Mouse (Mus musculus) forebrain, embryonic 14.5 days (tissue): ENCODE measurements around the gene Ndufaf4. TPM values are rescaled to one million over a fixed set of nuclear protein-coding genes. Genes with fewer than 3 reads are reported as not detected.

Source experiments
- ATAC-seq: fragments of 200-750 bp; cut with Nextera tagmentation; 2 replicates; pipeline ENCODE4 v1.8.0; 2017; ENCODE audit warnings: mild to moderate bottlenecking, moderate library complexity
- DNase-seq: peaks from one replicate; pipeline ENCODE4 v3.0.0-alpha.2; 2015; ENCODE audit warnings: low spot score
- H3K27ac ChIP-seq: fragments of 300-500 bp; sonication (generic); 2 replicates; pipeline ENCODE4 v1.5.1; 2014; ENCODE audit warnings: low read depth, mild to moderate bottlenecking, control low read depth, low read length, moderate library complexity
- H3K27me3 ChIP-seq: fragments of 300-500 bp; sonication (generic); replicated peaks from 2 replicates; pipeline ENCODE4 v1.6.1; 2014; ENCODE audit warnings: low read length, control low read depth, mixed read lengths; ENCODE audit not compliant: control insufficient read depth, insufficient read depth
- H3K36me3 ChIP-seq: fragments of 300-500 bp; sonication (generic); 2 replicates; pipeline ENCODE4 v1.6.1; 2014; ENCODE audit warnings: low read length, control low read depth; ENCODE audit not compliant: control insufficient read depth, insufficient read depth
- H3K4me1 ChIP-seq: fragments of 300-500 bp; sonication (generic); 2 replicates; pipeline ENCODE4 v1.6.1; 2014; ENCODE audit warnings: antibody characterized with exemption, low read length, control low read depth; ENCODE audit not compliant: control insufficient read depth, insufficient read depth
- H3K4me2 ChIP-seq: fragments of 300-500 bp; sonication (generic); 2 replicates; pipeline ENCODE4 v1.6.1; 2014; ENCODE audit warnings: mild to moderate bottlenecking, control low read depth, low read length
- H3K4me3 ChIP-seq: fragments of 300-500 bp; sonication (generic); 2 replicates; pipeline ENCODE4 v1.5.1; 2014; ENCODE audit warnings: low read depth, low read length, control low read depth
- H3K9ac ChIP-seq: fragments of 300-500 bp; sonication (generic); 2 replicates; pipeline ENCODE4 v1.6.1; 2014; ENCODE audit warnings: mild to moderate bottlenecking, low read length, control low read depth, moderate library complexity
- H3K9me3 ChIP-seq: fragments of 300-500 bp; sonication (generic); replicated peaks from 2 replicates; pipeline ENCODE4 v1.6.1; 2016; ENCODE audit warnings: low read length, control low read depth, mixed read lengths; ENCODE audit not compliant: control insufficient read depth
- WGBS: fragments of 180-500 bp; shearing (Covaris S2); extraction: QIAGEN DNeasy Blood & Tissue Kit; methylation state at CpG from one replicate; pipeline ENCODE4 v1.1.7; 2014; 5-methylcytosine and 5-hydroxymethylcytosine counted together
- polyA plus RNA-seq: library from polyadenylated mRNA; unstranded; fragments of >200 nt; fragmentation: Nextera tagmentation; extraction: Ambion mirVana; gene quantifications from 2 replicates; pipeline ENCODE4 v1.2.1, GENCODE M21; 2014

Ndufaf4 gene
- polyA plus RNA-seq, 1 experiment from 2014 or later = 62.9 TPM

DNA sequence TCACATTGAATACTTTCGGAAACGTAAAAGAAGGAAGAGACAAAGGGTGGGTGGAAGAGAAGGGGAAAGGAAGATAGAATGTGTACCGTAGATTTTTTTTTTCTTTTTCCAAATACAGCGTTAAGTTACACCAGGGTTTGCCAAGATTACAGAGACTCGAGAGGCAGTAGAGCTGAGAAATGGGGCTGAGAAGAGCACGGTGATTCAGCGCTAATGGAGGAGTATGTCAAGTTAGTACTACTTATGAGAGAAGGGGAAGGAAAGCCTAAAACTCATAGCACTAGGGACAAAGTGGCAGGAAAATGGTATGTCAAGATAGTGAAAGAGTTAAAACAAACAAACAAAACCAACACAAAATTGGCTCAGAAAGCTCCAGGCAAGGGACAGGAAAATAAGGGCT lies 532 bp upstream of the Ndufaf4 start:
- 20% methylated on average over 7 of the region's 7 CpGs for WGBS
- no peak overlapping the region for H3K27ac ChIP-seq
- no peaks in the 10 kb centered on the region for H3K9me3 ChIP-seq

DNA sequence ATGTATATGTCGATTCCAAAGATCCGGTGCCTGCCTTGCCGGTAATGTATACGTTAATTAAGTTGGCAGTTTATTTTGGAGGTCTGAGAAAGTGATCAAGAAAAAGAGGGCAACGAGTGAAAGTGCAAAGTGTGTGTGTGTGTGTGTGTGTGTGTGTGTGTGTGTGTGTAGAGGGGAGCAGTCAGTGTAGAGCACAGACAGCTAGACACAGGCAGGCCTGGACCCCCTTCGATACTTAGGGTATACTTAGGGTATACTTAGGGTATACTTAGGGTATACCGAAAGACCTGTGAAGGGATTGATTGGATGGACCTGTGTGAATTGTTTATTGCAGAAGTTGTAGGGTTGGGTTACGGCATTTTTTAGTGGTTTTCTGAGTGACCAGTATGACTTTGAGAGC lies 753 bp downstream of the Ndufaf4 start:
- peak overlapping the region; percentile 82 for H3K9ac ChIP-seq
- peak overlapping the region; percentile 83 for H3K4me3 ChIP-seq
- ATAC-seq (no peak), DNase-seq (peak; percentile 14)
- H3K27me3 ChIP-seq = no peaks in the 10 kb centered on the region
- no peaks in the 10 kb centered on the region for H3K9me3 ChIP-seq
- H3K4me1 ChIP-seq = peaks cover 6% of the 10 kb centered on the region; the same call in 1 of the 2 replicates
- H3K4me2 ChIP-seq = peak overlapping the region; percentile 67
- 28% methylated on average over 8 of the region's 8 CpGs for WGBS
- H3K36me3 ChIP-seq = peaks cover 19% of the 10 kb centered on the region; the same call in 1 of the 2 replicates
- H3K27ac ChIP-seq = no peak overlapping the region

More for the DNA sequence above, 532 bp upstream of the Ndufaf4 start:
- peak; percentile 49 for ATAC-seq
- Histone ChIP-seq H3K36me3 (0 out of 2 replicates have a peak, but pooled peaks cover 9% of the 10 kb centered on the region), H3K4me2 (peak overlapping the region; percentile 67), H3K4me1 (peaks cover 6% of the 10 kb centered on the region; the same call in 1 of the 2 replicates), H3K27me3 (no peaks in the 10 kb centered on the region), H3K4me3 (peak overlapping the region; percentile 83), H3K9ac (peak overlapping the region; percentile 82)
- DNase-seq = peak; percentile 38

DNA sequence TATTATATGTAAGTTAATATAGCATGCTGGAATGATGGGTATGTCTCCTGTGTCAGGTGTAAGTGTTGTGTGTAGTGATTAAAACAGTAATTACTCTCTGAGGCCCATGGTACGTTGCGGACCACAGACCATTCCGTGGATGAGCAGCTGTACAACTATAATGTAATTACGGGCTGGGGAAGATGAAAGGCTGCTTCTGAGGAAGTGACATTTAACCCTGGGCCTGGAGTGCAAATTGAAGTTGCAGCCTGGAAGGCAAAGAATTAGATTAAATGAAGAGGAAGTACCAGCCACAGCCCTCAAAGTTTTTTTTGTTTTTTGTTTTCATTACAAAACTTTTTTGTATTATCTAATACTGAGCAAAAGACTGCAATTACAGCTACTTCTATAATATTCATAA lies 1.3 kb downstream of the Ndufaf4 start:
- Histone ChIP-seq H3K4me1 (peaks cover 6% of the 10 kb centered on the region; the same call in 1 of the 2 replicates), H3K4me3 (peak overlapping the region; percentile 83), H3K9me3 (no peaks in the 10 kb centered on the region), H3K9ac (no peak overlapping the region; the same call in 1 of the 2 replicates), H3K27ac (no peak overlapping the region), H3K27me3 (no peaks in the 10 kb centered on the region), H3K4me2 (peak overlapping the region; percentile 67), H3K36me3 (peaks cover 19% of the 10 kb centered on the region; the same call in 1 of the 2 replicates)
- 40% methylated on average over 4 of the region's 4 CpGs for WGBS
- no peak for DNase-seq
- no peak for ATAC-seq

DNA sequence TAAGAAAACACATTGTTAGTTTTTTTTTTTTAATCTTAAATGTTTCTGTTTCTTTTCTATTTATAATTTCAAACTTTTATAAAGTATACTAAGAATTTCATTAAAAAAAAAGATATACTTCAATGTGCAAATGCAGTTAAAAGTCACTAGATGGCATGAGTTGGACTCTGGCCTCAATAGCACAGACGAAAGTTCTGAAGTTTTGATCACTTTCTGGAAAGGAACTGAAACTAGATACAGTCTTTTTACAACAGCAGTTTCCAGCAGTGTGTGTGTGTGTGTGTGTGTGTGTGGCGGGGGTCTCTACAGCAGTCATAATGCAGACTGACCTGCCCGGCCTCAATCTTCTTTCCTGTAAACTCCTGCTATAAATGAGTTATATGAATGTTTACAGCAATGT lies 9.9 kb downstream of the Ndufaf4 start:
- H3K4me3 ChIP-seq = no peak overlapping the region
- H3K4me1 ChIP-seq = no peaks in the 10 kb centered on the region
- DNase-seq (peak; percentile 32), ATAC-seq (no peak)
- H3K27me3 ChIP-seq = no peaks in the 10 kb centered on the region
- H3K9ac ChIP-seq = no peak overlapping the region
- WGBS = 70% methylated on average over 3 of the region's 3 CpGs
- no peak overlapping the region for H3K4me2 ChIP-seq
- H3K36me3 ChIP-seq = peaks cover 8% of the 10 kb centered on the region; the same call in 1 of the 2 replicates
- H3K27ac ChIP-seq = no peak overlapping the region
- H3K9me3 ChIP-seq = no peaks in the 10 kb centered on the region

DNA sequence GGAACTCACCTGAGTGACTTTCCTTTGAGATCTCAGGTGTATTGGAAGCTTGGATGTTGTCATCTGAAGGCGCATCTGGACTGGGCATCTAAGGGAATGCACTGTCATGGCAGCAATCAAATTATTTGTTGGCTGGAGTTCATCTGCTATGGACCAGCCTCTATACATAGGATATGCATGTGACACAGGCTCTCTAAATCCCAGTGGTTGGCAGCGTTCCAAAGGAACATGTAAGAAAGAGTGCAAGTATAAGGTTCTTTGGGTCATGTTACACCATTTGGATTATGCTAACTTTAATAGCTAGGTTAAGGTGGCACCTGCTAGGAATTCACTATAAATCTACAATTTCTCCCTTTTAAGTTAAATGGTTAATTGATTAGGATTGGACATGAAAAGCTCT lies 17.7 kb downstream of the Ndufaf4 start:
- Histone ChIP-seq H3K27ac (no peak overlapping the region), H3K4me2 (no peak overlapping the region), H3K36me3 (no peaks in the 10 kb centered on the region), H3K9me3 (no peaks in the 10 kb centered on the region), H3K4me3 (no peak overlapping the region), H3K9ac (no peak overlapping the region), H3K4me1 (peaks cover 5% of the 10 kb centered on the region), H3K27me3 (no peaks in the 10 kb centered on the region)
- DNase-seq (no peak), ATAC-seq (no peak)
- 94% methylated on average over 2 of the region's 2 CpGs for WGBS

DNA sequence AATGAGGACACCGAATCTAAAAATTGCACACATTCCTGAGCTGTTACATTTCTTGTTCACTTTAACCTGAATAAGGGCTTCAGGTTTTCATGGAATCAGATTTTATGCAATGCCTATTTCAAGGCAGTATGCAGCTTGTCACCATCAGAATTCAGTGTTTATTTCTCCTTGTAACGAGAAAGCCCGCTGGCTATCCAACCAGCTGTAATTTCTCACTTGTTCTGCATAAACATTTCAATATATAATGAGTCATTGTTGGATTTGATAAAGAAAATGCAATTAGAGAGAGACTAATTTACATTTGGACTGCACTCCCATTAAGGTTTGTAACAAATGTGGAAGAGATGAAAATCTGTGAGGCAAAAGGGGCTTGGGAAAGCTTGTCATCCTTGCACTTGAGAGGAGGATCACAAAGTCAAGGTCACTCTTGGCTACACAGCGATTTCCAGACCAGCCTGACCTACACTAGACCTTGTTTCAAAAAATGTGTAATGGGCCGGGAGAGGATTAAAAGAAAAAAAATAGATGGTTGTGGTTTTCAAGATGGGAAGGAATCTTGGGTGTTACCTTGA lies 22.2 kb downstream of the Ndufaf4 start:
- Histone ChIP-seq H3K9ac (no peak overlapping the region), H3K4me2 (no peak overlapping the region), H3K4me1 (peaks cover 5% of the 10 kb centered on the region), H3K9me3 (no peaks in the 10 kb centered on the region), H3K36me3 (no peaks in the 10 kb centered on the region), H3K27ac (no peak overlapping the region), H3K27me3 (no peaks in the 10 kb centered on the region), H3K4me3 (no peak overlapping the region)
- ATAC-seq = peak; percentile 88
- DNase-seq = peak; percentile 79
- 32% methylated on average over 5 of the region's 5 CpGs for WGBS

DNA sequence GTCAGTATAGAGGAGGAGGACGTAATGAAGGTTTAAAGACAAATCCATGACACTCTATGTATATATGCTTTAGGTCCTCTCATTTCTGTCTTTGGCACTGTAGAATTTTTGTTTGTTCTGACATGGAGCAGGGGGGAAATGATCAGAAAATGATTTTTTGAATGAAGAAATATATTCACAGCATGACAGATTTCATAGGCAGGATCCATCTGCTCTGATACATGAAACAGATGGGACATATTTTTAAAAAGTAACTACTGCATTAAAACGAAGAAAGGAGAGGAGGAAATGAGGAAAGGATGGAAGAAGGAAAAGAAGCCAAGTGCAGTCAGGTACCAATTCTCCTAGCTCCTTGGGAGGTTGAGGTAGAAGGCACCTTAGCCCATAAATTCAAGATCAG lies 26.8 kb downstream of the Ndufaf4 start:
- H3K4me1 ChIP-seq = peaks cover 5% of the 10 kb centered on the region
- DNase-seq (peak; percentile 27), ATAC-seq (no peak)
- H3K27me3 ChIP-seq = no peaks in the 10 kb centered on the region
- no peak overlapping the region for H3K9ac ChIP-seq
- H3K9me3 ChIP-seq = no peaks in the 10 kb centered on the region
- H3K4me3 ChIP-seq = no peak overlapping the region
- no peaks in the 10 kb centered on the region for H3K36me3 ChIP-seq
- 66% methylated on average over 2 of the region's 2 CpGs for WGBS
- no peak overlapping the region for H3K27ac ChIP-seq
- H3K4me2 ChIP-seq = no peak overlapping the region

DNA sequence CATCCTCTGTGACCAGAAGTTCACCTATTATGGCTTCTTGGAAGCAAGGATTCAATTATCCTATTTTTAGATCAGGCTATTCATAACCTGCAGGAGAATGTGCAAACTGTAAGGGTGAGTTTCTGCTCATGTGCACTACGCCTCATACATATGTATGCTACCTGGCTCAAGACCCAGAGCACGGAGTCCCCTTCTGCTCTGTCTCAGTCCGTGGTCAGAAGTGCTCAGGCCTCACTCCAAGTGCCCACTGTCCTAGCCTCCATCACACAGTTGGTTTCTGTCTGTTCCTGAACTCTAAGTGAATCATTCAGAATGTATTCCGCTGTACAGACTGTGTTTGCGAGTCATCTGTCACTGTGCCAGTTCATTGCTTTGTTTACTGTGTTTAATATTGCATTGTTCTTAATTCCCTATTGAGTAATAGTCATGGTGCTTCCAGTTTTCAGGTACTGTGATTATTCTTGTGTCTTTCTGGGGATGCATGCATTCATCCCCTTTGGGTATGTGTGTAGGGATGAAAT lies 30.4 kb downstream of the Ndufaf4 start:
- H3K4me2 ChIP-seq = no peak overlapping the region
- H3K27me3 ChIP-seq = no peaks in the 10 kb centered on the region
- 71% methylated on average over 5 of the region's 5 CpGs for WGBS
- DNase-seq (peak; percentile 17), ATAC-seq (peak; percentile 26; the same call in 1 of the 2 replicates)
- H3K9ac ChIP-seq = no peak overlapping the region
- no peak overlapping the region for H3K27ac ChIP-seq
- no peak overlapping the region for H3K4me3 ChIP-seq
- no peaks in the 10 kb centered on the region for H3K36me3 ChIP-seq
- no peaks in the 10 kb centered on the region for H3K9me3 ChIP-seq
- no peaks in the 10 kb centered on the region for H3K4me1 ChIP-seq

DNA sequence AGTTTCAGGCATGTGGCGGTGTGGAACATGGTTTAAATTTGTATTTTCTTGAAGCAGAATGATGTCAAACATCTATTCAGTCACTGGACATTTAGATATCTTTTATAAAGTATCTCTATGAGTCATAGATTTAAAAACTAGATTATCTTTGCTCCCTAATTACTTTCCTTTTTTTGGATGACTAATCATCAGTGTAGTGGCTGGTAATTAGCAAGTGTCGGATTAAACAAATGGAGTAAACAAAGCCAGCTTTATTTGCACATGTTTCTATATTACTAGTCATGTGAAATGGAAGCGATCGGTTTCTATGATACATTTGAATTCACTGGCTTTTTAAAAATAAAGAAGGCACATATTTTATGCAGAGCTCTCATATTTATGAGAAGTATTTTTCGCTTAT lies 31.0 kb downstream of the Ndufaf4 start:
- Histone ChIP-seq H3K36me3 (no peaks in the 10 kb centered on the region), H3K27me3 (no peaks in the 10 kb centered on the region), H3K9ac (no peak overlapping the region), H3K9me3 (no peaks in the 10 kb centered on the region), H3K27ac (no peak overlapping the region), H3K4me2 (no peak overlapping the region), H3K4me3 (no peak overlapping the region), H3K4me1 (no peaks in the 10 kb centered on the region)
- 53% methylated on average over 5 of the region's 5 CpGs for WGBS
- DNase-seq = peak; percentile 43
- ATAC-seq = peak; percentile 53
